Mouse (Mus musculus) embryo, embryonic 11 days (tissue): ENCODE data around the gene Olfr1315-ps1.

Experiments used
- DNase-seq: peaks from one replicate; pipeline ENCODE4 v3.0.0-alpha.2; 2015

Gene Olfr1315-ps1

GRCm38 (mm10) chr2:112115340-112115739 is at the start of gene Olfr1315-ps1:
TSS of gene Olfr1315-ps1 (minus strand) at chr2:112115440.
- DNase-seq, result no peak

- DNase-seq, result no peak
Observed at GRCm38 (mm10) chr2:112153898-112154297, 38.7 kb upstream of the Olfr1315-ps1 start, which contains the start of gene Olfr1318. TSS of gene Olfr1318 (plus strand) at chr2:112154198.

DNA sequence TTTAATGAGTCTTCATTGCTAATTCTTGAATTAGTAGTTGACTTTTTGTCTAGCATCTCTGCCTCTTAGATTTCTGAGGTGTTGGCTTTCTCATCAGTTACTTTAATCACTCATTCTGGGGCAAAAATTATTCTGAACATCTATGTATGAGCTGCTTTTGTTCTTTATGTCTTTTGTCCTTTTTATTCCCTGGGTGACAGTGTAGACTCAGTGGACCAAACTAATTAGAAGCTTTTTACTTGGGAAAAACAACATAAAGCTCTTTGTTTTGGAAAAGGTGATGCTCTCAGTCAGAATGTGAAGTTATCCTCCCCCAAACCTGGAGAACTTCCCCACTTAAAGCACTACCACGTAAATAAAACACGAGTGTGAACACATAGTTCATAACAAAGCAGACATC is 24.8 kb upstream of the Olfr1315-ps1 start, which contains the start of gene Olfr1317:
Gene Olfr1317, plus strand, starts transcription at position 301 of the 400 bp plus-strand sequence.
- no peak for DNase-seq

DNA sequence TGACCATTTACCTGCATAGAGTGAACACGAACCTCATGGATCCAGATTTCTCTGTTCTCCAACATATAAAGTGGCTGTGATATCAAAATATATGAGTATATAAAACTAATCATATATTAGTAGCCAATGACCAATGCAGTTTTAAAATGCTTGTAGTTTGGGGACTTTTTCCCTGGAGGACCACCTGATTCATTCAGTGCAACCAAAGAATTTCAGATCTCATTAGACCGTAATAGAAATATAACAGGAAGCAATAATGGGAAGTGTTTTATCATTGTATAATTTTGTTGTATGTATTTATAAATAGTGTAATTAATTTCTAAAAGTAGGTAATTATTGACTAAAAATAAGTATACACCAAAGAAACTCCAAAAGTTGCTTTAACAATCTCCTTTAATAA is 19.6 kb upstream of the Olfr1315-ps1 start, which contains the start of gene Olfr1316:
Gene Olfr1316, minus strand, starts transcription at position 101 of the 400 bp plus-strand sequence.
- no peak for DNase-seq

DNA sequence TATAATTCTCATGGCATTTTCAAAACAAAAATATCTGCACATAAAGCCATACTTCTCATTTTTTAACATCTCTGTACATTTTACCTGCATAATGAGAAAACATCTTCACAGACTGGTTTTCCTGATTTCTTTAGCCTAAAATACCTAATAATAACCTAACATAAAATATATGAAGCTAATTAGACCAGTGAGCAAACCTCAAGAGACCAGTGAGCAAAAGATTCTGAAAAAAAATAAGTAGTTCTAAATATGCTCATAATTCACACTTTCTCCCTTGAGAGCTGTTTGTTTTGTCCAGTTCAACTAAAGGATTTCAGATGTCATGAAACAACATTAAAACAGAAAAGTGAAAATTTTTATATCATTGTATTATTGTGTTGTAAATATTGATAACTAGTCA is 18.6 kb downstream of the Olfr1315-ps1 start, which contains the start of gene Olfr1314:
Gene Olfr1314, minus strand, starts transcription at position 101 of the 400 bp plus-strand sequence.
- no peak for DNase-seq

DNA sequence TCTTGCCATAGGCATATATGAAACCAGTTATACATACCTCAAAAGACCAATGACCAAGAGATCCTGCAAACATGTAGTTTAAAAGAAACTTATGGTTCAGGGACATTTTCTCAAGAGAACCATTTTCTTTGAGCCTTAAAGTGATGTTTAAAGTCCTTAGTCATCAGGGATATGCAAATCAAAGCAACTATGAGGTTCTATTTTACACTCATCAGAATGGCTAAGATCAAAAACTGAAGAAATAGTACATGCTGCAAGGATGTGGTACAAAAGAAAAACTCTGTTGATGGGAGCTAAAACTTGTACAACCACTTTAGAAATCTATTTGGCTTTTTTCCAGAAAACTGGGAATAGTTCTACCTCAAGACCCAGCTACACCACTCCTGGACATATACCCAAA is 37.5 kb downstream of the Olfr1315-ps1 start, which contains the start of gene Olfr1313:
Gene Olfr1313, minus strand, starts transcription at position 101 of the 400 bp plus-strand sequence.
- no peak for DNase-seq
